Comparison of ENCODE assay signal across 8 mouse cellular contexts in genomic region chr7:28382347-28382951, GRCm38 (mm10). TPM values are rescaled to one million over a fixed set of nuclear protein-coding genes. Genes with fewer than 3 reads are reported as not detected.
DNase-seq lines count a peak whose midpoint lies in the region; ATAC-seq and TF ChIP-seq lines count a peak whose summit lies in the region.

No protein-coding gene starts in this region.

- peak overlapping the region; percentile 100 for H3K27ac ChIP-seq in heart, embryonic 12.5 days (ENCODE audit: poor library complexity, severe bottlenecking)
- H3K27ac ChIP-seq in CH12.LX (ENCODE audit: insufficient read depth, low read depth), result peak overlapping the region; percentile 97
- no peak overlapping the region for H3K27ac ChIP-seq in forebrain, embryonic 11.5 days (ENCODE audit: low read depth, low read length)
- H3K27ac ChIP-seq in stomach, embryonic 14.5 days (ENCODE audit: low read length), result peak overlapping the region; percentile 96

- intact Hi-C loops in heart, postnatal 10 days (cut with DNase I), result no loop called here
- intact Hi-C loops in left cerebral cortex, postnatal 4 days (cut with DNase I), result no loop called here

- 50% methylated on average over 9 of the region's 12 CpGs for WGBS in heart, embryonic 12.5 days
- 71% methylated on average over 9 of the region's 12 CpGs for WGBS in forebrain, embryonic 11.5 days
- WGBS in stomach, embryonic 14.5 days, result 37% methylated on average over 11 of the region's 12 CpGs

- peaks cover 14% of the 10 kb centered on the region for H3K36me3 ChIP-seq in heart, embryonic 12.5 days
- peaks cover 8 to 23% of the 10 kb centered on the region in 2 experiments for H3K36me3 ChIP-seq in CH12.LX (replicated peaks in 1 of 2; ENCODE audit: control insufficient read depth in 1 of 2, insufficient read depth in 1 of 2, low read length in 1 of 2)
- no peaks in the 10 kb centered on the region; the same call in 1 of the 2 replicates for H3K36me3 ChIP-seq in forebrain, embryonic 11.5 days (ENCODE audit: control insufficient read depth, insufficient read depth, low read length)
- peaks cover 14% of the 10 kb centered on the region; the same call in 1 of the 2 replicates for H3K36me3 ChIP-seq in stomach, embryonic 14.5 days (ENCODE audit: control insufficient read depth, insufficient read depth, low read length)

- H3K4me2 ChIP-seq in heart, embryonic 12.5 days, result peak overlapping the region; percentile 76
- peak overlapping the region; percentile 85 for H3K4me2 ChIP-seq in CH12.LX (ENCODE audit: insufficient read depth, low read depth, poor library complexity, severe bottlenecking)
- peak overlapping the region; percentile 54; the same call in 1 of the 2 replicates for H3K4me2 ChIP-seq in forebrain, embryonic 11.5 days (ENCODE audit: low read depth, low read length, severe bottlenecking)
- peak overlapping the region; percentile 43 for H3K4me2 ChIP-seq in stomach, embryonic 14.5 days (replicated peaks; ENCODE audit: low read depth, low read length)

- H3K79me2 ChIP-seq in CH12.LX (replicated peaks; ENCODE audit: control insufficient read depth, extremely low read depth, insufficient read depth, poor library complexity, severe bottlenecking), result peaks cover 16% of the 10 kb centered on the region

- dilution Hi-C loops in CH12.LX (cut with MboI; ENCODE audit: extremely low pct_ligation_motif_present, extremely low pct_unique_long_range_greater_than_20kb, low sequenced_read_pairs), result no loop called here

- H3K27me3 ChIP-seq in heart, embryonic 12.5 days (replicated peaks), result no peaks in the 10 kb centered on the region
- no peaks in the 10 kb centered on the region for H3K27me3 ChIP-seq in CH12.LX (replicated peaks)
- 0 out of 2 replicates have a peak, but pooled peaks cover 2% of the 10 kb centered on the region for H3K27me3 ChIP-seq in forebrain, embryonic 11.5 days (ENCODE audit: control insufficient read depth, insufficient read depth, low read length)
- no peaks in the 10 kb centered on the region for H3K27me3 ChIP-seq in stomach, embryonic 14.5 days (ENCODE audit: control insufficient read depth, insufficient read depth, low read length)

- DNase-seq in heart, postnatal 10 days, result no peak
- peak; percentile 82 for DNase-seq in CH12.LX (ENCODE audit: extremely low read depth)
- no peak for DNase-seq in forebrain, embryonic 11.5 days (ENCODE audit: low spot score)
- peak; percentile 48 for DNase-seq in liver
- DNase-seq in adrenal gland, postnatal 25 days, result no peak
- DNase-seq in left cerebral cortex, postnatal 4 days, result no peak

- no peak; the same call in 1 of the 2 replicates for TF ChIP-seq POLR2A in CH12.LX (IDR thresholded peaks at IDR 0.05; ENCODE audit: low read depth, low read length)

- in situ Hi-C loops in CH12.LX (cut with MboI; ENCODE audit: low pct_ligation_motif_present, low pct_unique_long_range_greater_than_20kb, low sequenced_read_pairs), result no loop called here

- no peaks in the 10 kb centered on the region for H3K9me3 ChIP-seq in heart, embryonic 12.5 days (replicated peaks)
- H3K9me3 ChIP-seq in CH12.LX (replicated peaks; ENCODE audit: low read length), result no peaks in the 10 kb centered on the region
- H3K9me3 ChIP-seq in forebrain, embryonic 11.5 days (ENCODE audit: control insufficient read depth, low read length), result no peaks in the 10 kb centered on the region
- H3K9me3 ChIP-seq in stomach, embryonic 14.5 days (ENCODE audit: control insufficient read depth, low read depth, low read length), result no peaks in the 10 kb centered on the region

- TF ChIP-seq EP300 in CH12.LX (IDR thresholded peaks at IDR 0.05; ENCODE audit: low read length), result no peak; the same call in 1 of the 2 replicates

- no peak for TF ChIP-seq CTCF in CH12.LX (conservative IDR thresholded peaks at IDR 0.05 in 1 of 2, IDR thresholded peaks at IDR 0.05 in 1 of 2; ENCODE audit: low read depth in 2 of 2, low read length in 2 of 2)

- H3K4me1 ChIP-seq in heart, embryonic 12.5 days (replicated peaks), result peaks cover 53% of the 10 kb centered on the region
- H3K4me1 ChIP-seq in CH12.LX (ENCODE audit: control insufficient read depth in 1 of 2, insufficient read depth in 2 of 2), result peaks cover 37 to 79% of the 10 kb centered on the region in 2 experiments
- H3K4me1 ChIP-seq in forebrain, embryonic 11.5 days (replicated peaks; ENCODE audit: control insufficient read depth, insufficient read depth, low read length), result peaks cover 24% of the 10 kb centered on the region
- H3K4me1 ChIP-seq in stomach, embryonic 14.5 days (ENCODE audit: control insufficient read depth, insufficient read depth, low read length), result peaks cover 35% of the 10 kb centered on the region

- H3K4me3 ChIP-seq in heart, embryonic 12.5 days, result peak overlapping the region; percentile 40
- peak overlapping the region in 2 of 3 experiments; percentile 30 to 52 for H3K4me3 ChIP-seq in CH12.LX (replicated peaks in 1 of 3; ENCODE audit: low read depth in 2 of 3, low read length in 2 of 3, poor library complexity in 1 of 3)
- H3K4me3 ChIP-seq in forebrain, embryonic 11.5 days (ENCODE audit: low read depth, low read length), result no peak overlapping the region
- peak overlapping the region; percentile 17; the same call in 1 of the 2 replicates for H3K4me3 ChIP-seq in stomach, embryonic 14.5 days (ENCODE audit: low read depth, low read length)

- TF ChIP-seq RAD21 in CH12.LX (IDR thresholded peaks at IDR 0.05; ENCODE audit: low read depth, low read length), result no peak

- ATAC-seq in heart, embryonic 12.5 days (ENCODE audit: insufficient number of reproducible peaks, low FRiP score), result no peak
- ATAC-seq in forebrain, embryonic 11.5 days (replicated peaks; ENCODE audit: low FRiP score), result no peak
- ATAC-seq in stomach, embryonic 14.5 days (ENCODE audit: insufficient number of reproducible peaks, insufficient read depth, low FRiP score, low read depth), result no peak

- peak overlapping the region; percentile 78 for H3K9ac ChIP-seq in heart, embryonic 12.5 days
- no peak overlapping the region for H3K9ac ChIP-seq in CH12.LX (ENCODE audit: insufficient read depth, low read depth)
- H3K9ac ChIP-seq in forebrain, embryonic 11.5 days (ENCODE audit: low read length), result no peak overlapping the region; the same call in 1 of the 2 replicates
- H3K9ac ChIP-seq in stomach, embryonic 14.5 days (replicated peaks; ENCODE audit: low read depth, low read length), result no peak overlapping the region; the same call in 1 of the 2 replicates

RNA-seq across cellular contexts. Expression of gene Zfp36, which starts 2.4 kb away (rescaled TPM):
- 15.9 and 16.5 TPM in 2 replicates for polyA plus RNA-seq in heart, embryonic 12.5 days (2016; fragmentation: Nextera tagmentation; extraction: Ambion mirVana)
- 10 to 100 TPM; 12.7 to 15.8 TPM for total RNA-seq in heart, postnatal 10 days (2021)
- 2.8 and 3.5 TPM in 2 replicates for total RNA-seq in CH12.LX (2012; rRNA removed)
- total RNA-seq in CH12.LX (2014; rRNA removed), result 1.1 and 1.9 TPM in 2 replicates
- 8.9 and 9.9 TPM in 2 replicates for polyA plus RNA-seq in CH12.LX (2012; ENCODE audit: insufficient read length, low read depth)
- polyA plus RNA-seq in forebrain, embryonic 11.5 days (2014; fragmentation: Nextera tagmentation; extraction: Ambion mirVana), result 4.5 and 5.2 TPM in 2 replicates
- polyA plus RNA-seq in stomach, embryonic 14.5 days (2014; fragmentation: Nextera tagmentation; extraction: Ambion mirVana), result 15.5 and 17.6 TPM in 2 replicates
- 14.8 and 16.1 TPM in 2 replicates for total RNA-seq in adrenal gland, postnatal 25 days (2021)
- total RNA-seq in left cerebral cortex, postnatal 4 days (2021), result 1 to 10 TPM; 1.9 to 2.3 TPM

RNA-seq across cellular contexts. Expression of gene Plekhg2, which starts 10.1 kb away (rescaled TPM):
- polyA plus RNA-seq in heart, embryonic 12.5 days (2016; fragmentation: Nextera tagmentation; extraction: Ambion mirVana), result 58.0 and 65.3 TPM in 2 replicates
- 10 to 100 TPM; 36.0 to 42.3 TPM for total RNA-seq in heart, postnatal 10 days (2021)
- total RNA-seq in CH12.LX (2012; rRNA removed), result 3.3 and 4.7 TPM in 2 replicates
- 0.39 and 0.43 TPM in 2 replicates for total RNA-seq in CH12.LX (2014; rRNA removed)
- 5.2 and 5.5 TPM in 2 replicates for polyA plus RNA-seq in CH12.LX (2012; ENCODE audit: insufficient read length, low read depth)
- polyA plus RNA-seq in forebrain, embryonic 11.5 days (2014; fragmentation: Nextera tagmentation; extraction: Ambion mirVana), result 81.2 and 81.3 TPM in 2 replicates
- 63.4 and 70.7 TPM in 2 replicates for polyA plus RNA-seq in stomach, embryonic 14.5 days (2014; fragmentation: Nextera tagmentation; extraction: Ambion mirVana)
- total RNA-seq in adrenal gland, postnatal 25 days (2021), result 25.1 and 27.0 TPM in 2 replicates
- 10 to 100 TPM; 25.0 to 33.3 TPM for total RNA-seq in left cerebral cortex, postnatal 4 days (2021)

RNA-seq across cellular contexts. Expression of gene Med29, which starts 10.1 kb away (rescaled TPM):
- 45.4 and 46.5 TPM in 2 replicates for polyA plus RNA-seq in heart, embryonic 12.5 days (2016; fragmentation: Nextera tagmentation; extraction: Ambion mirVana)
- 10 to 100 TPM; 20.7 to 22.6 TPM for total RNA-seq in heart, postnatal 10 days (2021)
- 23.5 and 27.8 TPM in 2 replicates for total RNA-seq in CH12.LX (2012; rRNA removed)
- 19.4 and 19.8 TPM in 2 replicates for total RNA-seq in CH12.LX (2014; rRNA removed)
- polyA plus RNA-seq in CH12.LX (2012; ENCODE audit: insufficient read length, low read depth), result 25.4 and 26.9 TPM in 2 replicates
- 40.1 and 46.1 TPM in 2 replicates for polyA plus RNA-seq in forebrain, embryonic 11.5 days (2014; fragmentation: Nextera tagmentation; extraction: Ambion mirVana)
- polyA plus RNA-seq in stomach, embryonic 14.5 days (2014; fragmentation: Nextera tagmentation; extraction: Ambion mirVana), result 47.1 and 51.1 TPM in 2 replicates
- 31.3 and 34.4 TPM in 2 replicates for total RNA-seq in adrenal gland, postnatal 25 days (2021)
- 10 to 100 TPM; 18.6 to 19.7 TPM for total RNA-seq in left cerebral cortex, postnatal 4 days (2021)

RNA-seq across cellular contexts. Expression of gene Paf1, which starts 10.3 kb away (rescaled TPM):
- polyA plus RNA-seq in heart, embryonic 12.5 days (2016; fragmentation: Nextera tagmentation; extraction: Ambion mirVana), result 68.5 and 70.4 TPM in 2 replicates
- 10 to 100 TPM; 41.7 to 51.2 TPM for total RNA-seq in heart, postnatal 10 days (2021)
- total RNA-seq in CH12.LX (2012; rRNA removed) (45.9 and 71.0 TPM in 2 replicates), CH12.LX (2014; rRNA removed) (42.2 and 57.8 TPM in 2 replicates)
- polyA plus RNA-seq in CH12.LX (2012; ENCODE audit: insufficient read length, low read depth), result 105 and 151 TPM in 2 replicates
- polyA plus RNA-seq in forebrain, embryonic 11.5 days (2014; fragmentation: Nextera tagmentation; extraction: Ambion mirVana), result 82.0 and 82.9 TPM in 2 replicates
- polyA plus RNA-seq in stomach, embryonic 14.5 days (2014; fragmentation: Nextera tagmentation; extraction: Ambion mirVana), result 67.3 and 73.2 TPM in 2 replicates
- 80.7 and 92.7 TPM in 2 replicates for total RNA-seq in adrenal gland, postnatal 25 days (2021)
- total RNA-seq in left cerebral cortex, postnatal 4 days (2021), result 10 to 100 TPM; 77.7 to 86.8 TPM

RNA-seq across cellular contexts. Expression of gene Rps16, which starts 32.0 kb away (rescaled TPM):
- 629 and 630 TPM in 2 replicates for polyA plus RNA-seq in heart, embryonic 12.5 days (2016; fragmentation: Nextera tagmentation; extraction: Ambion mirVana)
- 100 to 1,000 TPM; 768 to 852 TPM for total RNA-seq in heart, postnatal 10 days (2021)
- total RNA-seq in CH12.LX (2012; rRNA removed) (1,915 and 2,040 TPM in 2 replicates), CH12.LX (2014; rRNA removed) (42.7 and 66.7 TPM in 2 replicates)
- 1,205 and 1,254 TPM in 2 replicates for polyA plus RNA-seq in CH12.LX (2012; ENCODE audit: insufficient read length, low read depth)
- polyA plus RNA-seq in forebrain, embryonic 11.5 days (2014; fragmentation: Nextera tagmentation; extraction: Ambion mirVana), result 727 and 782 TPM in 2 replicates
- polyA plus RNA-seq in stomach, embryonic 14.5 days (2014; fragmentation: Nextera tagmentation; extraction: Ambion mirVana), result 1,258 and 1,269 TPM in 2 replicates
- 820 and 1,029 TPM in 2 replicates for total RNA-seq in adrenal gland, postnatal 25 days (2021)
- 100 to 1,000 TPM; 913 to 959 TPM for total RNA-seq in left cerebral cortex, postnatal 4 days (2021)

Comparison
In these comparisons a context has a peak if more than half of its experiments do, and no peak if none do; other contexts are left out.
1. DNase-seq: peak in CH12.LX (single experiment) and liver (single experiment); none in heart, postnatal 10 days (0 of 2), forebrain, embryonic 11.5 days (single experiment), adrenal gland, postnatal 25 days (single experiment) and left cerebral cortex, postnatal 4 days (single experiment).
2. Peak in every context shown above with its lines, with median percentiles within 50 percentile points of each other: H3K4me2 ChIP-seq.